Mouse (Mus musculus) testis, postnatal 10 days (tissue): Measurements from ENCODE around the gene Runx3.
A peak's percentile ranks its signal among the peaks of the same experiment; 100 is the strongest.
"Not testable (repeated sequence)": the region's sequence is repeated elsewhere in the genome, so short reads cannot be mapped to it uniquely, and the experiment has no call there.

Experiments used
- DNase-seq: peaks from one replicate; pipeline ENCODE4 v3.0.0; 2021; ENCODE audit warnings: low spot score

Runx3 gene

DNA sequence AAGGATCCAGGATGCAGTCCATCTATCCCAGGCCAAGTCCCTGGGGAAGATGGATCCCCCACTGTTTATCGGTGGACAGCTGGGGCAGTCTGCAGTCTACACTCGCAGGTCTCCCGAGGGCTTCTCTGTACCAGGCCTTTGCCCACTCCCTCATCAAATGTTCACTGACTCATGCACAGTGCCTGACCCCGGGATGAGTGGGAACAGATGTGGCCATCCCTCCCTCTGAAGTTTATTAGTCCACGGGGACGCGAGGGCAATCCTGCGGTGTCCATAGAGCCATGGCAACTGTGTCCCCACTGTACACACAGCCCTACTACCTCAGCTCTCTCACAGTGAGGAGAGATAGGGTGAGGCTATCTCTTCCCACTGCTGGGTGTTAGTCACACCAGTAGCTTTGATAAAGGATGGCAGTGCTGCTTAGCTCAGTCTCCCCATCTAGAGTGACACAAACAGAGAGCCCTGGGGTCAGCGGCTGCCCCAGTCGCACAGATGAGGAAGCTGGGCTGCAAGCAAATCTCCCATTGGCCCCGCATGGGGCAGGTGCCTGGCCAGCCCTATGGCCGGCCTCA is 50.9 kb downstream of the Runx3 start:
- no peak for DNase-seq

DNA sequence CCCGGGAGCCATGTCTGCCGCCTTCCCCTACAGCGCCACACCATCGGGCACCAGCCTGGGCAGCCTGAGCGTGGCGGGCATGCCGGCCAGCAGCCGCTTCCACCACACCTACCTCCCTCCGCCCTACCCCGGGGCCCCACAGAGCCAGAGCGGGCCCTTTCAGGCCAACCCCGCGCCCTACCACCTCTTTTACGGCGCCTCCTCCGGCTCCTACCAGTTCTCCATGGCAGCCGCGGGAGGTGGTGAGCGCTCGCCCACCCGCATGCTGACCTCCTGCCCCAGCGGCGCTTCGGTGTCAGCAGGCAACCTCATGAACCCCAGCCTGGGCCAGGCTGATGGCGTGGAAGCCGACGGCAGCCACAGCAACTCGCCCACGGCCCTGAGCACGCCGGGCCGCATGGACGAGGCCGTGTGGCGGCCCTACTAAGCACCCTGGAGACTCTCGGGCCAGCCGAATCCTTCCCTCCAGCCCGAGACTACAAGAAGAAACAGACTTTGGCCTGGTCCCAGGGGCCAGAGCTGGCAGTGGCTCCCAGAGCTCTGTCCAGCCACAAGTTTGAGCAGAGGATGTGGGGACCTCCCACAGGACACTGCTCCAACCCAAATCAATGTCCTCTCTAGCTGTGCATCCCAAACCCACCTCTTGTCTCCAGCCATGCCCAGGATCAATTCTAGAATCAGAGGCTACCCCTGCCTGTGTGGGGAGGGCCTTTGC is 55.1 kb downstream of the Runx3 start:
- no peak for DNase-seq

DNA sequence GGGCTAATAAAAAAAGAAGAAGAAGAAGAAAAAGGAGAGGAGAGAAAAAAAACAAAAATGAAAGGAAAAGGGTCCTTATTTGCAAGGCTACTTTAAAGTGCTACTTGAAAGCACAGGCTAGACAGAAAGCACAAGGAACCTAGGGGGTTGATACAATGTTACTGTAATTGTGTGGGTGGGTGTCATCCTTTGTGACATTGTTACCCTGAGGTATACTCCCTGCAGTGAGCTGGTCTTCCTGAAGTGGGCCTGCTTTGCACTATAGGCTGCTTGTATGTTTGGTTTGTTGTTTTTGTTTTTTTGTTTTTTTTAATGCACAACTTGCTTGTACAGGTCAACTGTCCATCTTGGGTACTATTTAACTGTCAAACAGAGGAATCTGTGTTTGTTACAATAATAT is 57.1 kb downstream of the Runx3 start:
- DNase-seq, result no peak

- peak; percentile 70 for DNase-seq
Observed at GRCm38 (mm10) chr4:135179077-135179481, 58.6 kb downstream of the Runx3 start.

- no peak for DNase-seq
Observed at GRCm38 (mm10) chr4:135181819-135182218, 61.4 kb downstream of the Runx3 start.

GRCm38 (mm10) chr4:135184277-135184676 is 63.8 kb downstream of the Runx3 start:
- not testable (repeated sequence) for DNase-seq

GRCm38 (mm10) chr4:135189452-135190008 is 69.1 kb downstream of the Runx3 start:
- DNase-seq, result no peak

GRCm38 (mm10) chr4:135190364-135190763 is 69.9 kb downstream of the Runx3 start:
- DNase-seq, result no peak

DNA sequence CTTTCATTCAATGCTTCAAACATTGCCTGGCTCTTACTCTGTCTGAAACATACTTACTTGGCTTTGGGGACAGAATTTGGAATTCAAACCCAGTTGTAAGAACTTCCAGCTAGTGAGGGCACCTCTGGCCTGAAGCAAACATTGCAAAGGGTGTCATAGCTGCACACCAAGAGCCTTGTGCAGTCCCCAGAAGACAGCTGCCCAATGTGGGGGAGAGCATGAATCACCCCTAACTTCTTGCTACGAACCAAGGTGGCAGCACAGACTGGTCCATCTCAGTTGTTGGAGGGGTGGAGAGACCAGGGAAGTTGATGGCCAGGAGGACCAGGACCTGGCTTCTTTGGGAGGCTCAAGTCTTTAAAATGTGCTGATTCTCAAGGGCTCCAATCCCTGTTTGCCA is 70.7 kb downstream of the Runx3 start:
- DNase-seq, result no peak

- no peak for DNase-seq
Observed at GRCm38 (mm10) chr4:135191604-135192003, 71.2 kb downstream of the Runx3 start.

- DNase-seq, result no peak
Observed at GRCm38 (mm10) chr4:135192841-135193240, 72.4 kb downstream of the Runx3 start.

DNA sequence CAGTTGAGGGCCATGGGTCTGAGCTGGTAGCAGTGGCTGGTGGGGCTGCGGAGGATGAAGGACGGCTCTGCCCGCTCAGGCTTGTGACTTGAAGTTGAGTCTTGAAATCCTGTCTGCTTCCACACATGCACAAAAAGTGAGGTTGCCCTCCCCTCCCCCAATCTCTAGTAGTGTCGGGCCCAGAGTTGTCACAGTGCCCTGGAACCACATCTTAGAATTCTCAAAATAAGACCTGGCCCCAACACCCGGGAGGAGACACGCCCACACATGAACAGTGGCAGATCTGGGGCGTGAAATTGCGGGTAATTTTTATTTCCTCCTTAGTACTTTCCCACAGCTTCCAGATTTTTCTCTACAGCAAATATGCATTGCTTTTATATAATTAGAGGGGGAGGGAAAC is 77.4 kb downstream of the Runx3 start:
- DNase-seq, result no peak

- DNase-seq, result no peak
Observed at GRCm38 (mm10) chr4:135201771-135202170, 81.3 kb downstream of the Runx3 start.

- no peak for DNase-seq
Observed at GRCm38 (mm10) chr4:135203279-135203678, 82.8 kb downstream of the Runx3 start.

DNA sequence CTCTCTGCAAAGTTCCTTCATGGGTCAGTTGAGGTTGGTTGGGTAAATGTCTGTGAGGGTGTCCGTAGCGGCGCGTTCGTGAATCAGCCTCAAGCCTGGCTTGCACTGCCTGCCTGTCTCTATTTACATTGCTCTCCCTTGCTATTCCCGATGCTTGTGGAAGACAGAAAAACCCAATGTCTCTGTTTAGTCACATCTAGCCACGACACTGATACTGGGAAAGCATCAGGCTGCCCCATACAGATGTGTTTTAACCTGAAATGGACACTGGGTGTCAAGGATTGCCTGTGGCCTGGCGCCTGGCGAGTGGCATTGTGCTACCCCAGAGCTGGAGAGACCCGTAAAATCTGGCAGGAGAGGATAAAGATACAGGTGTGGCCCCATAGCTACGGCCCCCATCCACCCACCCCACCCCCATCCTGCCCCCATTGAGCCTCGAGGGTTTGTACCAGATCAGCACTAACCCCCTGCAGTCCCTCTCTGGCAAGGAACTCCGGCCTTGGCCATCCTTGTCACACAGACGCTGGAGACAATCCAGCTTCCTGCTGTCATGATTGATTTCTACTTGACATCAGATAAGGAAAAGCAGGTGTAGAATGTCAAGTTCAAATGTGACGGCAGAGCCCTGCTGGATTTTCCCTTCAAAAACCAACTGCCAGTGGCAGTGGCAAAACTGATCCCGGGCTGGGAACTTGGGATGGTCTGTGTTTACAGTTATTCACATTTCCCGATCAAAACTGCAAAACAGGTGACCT is 83.5 kb downstream of the Runx3 start:
- no peak for DNase-seq

DNA sequence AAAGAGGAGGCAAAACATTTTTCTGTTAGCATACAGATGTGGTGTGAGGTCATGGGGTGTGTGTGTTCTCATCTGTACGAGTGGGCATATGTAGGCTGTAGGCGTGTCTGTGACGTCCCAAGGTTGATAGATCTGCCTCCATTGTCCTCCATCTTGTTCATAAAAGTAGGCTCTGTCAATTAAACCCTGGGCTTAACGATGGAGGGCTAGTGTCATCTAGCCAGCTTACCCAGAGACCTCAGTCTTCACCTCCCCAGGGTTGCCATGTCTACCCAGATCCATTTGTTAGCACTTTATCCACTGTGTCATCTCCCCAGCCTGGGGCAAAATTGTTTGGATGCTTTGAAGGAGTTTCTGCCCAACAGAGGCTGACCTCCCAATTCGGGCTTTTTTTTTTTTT is 84.2 kb downstream of the Runx3 start:
- DNase-seq, result no peak

DNA sequence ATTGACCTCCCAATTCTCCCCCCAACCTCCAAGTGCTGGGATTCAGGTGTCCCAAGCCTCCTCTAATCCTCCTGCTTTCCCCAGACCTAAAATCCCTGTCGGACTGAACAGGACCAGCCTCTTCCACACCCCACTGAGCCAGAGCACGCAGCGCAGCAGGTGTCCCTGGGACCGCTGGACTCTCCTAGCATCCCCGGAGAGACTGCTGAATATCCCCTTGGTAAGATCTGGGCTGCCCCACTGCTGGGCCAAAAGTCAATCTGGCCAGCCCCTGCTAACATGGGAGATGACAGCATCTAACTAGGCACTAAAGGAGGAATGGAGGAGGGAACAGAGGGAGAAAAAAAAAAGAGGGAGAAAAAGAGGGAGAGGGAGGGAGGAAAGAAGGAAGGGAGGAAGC is 84.8 kb downstream of the Runx3 start:
- no peak for DNase-seq

DNA sequence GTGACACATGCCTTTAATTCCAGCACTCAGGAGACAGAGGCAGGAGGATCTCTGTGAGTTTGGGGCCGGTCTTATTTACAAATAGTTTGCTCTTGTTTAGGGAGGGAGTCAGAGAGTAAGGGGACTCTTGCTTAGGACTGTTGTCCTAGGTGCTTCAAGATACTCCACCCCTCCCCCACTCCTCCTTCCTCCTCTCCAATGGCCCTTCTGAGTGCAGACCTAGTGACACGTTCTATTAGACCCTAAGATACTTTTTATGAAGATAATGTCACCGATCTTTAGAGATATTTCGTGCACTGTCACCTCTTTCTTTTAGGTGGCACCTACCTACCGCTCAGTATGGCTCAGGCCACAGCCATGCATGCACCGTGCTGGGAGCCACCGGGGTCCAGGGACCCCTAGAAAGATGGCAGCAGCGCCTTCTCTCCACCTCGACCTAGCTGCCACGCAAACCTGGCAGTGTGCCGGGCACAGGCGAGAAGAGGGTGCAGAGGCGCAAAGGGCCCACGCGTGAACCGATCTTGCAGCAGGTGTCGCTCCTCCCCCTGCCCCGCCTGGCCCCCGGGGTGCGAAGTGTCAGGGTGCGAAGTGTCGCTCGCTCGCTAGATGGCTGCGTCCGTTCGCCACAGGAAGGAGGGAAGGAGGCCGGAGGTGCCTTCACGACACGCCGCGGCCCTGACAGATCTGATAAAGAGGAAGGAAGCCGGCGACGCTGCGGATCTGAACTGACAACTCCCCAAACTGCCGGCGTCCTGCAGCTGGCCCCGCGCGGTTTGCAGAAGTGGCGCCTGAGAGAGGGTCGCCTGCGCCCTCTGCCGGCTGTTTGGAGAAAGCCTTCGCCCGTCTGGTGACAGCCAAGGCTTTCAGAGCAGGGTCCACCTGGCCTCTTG is 85.5 kb downstream of the Runx3 start:
- DNase-seq, result peak; percentile 90

- no peak for DNase-seq
Observed at GRCm38 (mm10) chr4:135209846-135210245, 89.4 kb downstream of the Runx3 start.

DNA sequence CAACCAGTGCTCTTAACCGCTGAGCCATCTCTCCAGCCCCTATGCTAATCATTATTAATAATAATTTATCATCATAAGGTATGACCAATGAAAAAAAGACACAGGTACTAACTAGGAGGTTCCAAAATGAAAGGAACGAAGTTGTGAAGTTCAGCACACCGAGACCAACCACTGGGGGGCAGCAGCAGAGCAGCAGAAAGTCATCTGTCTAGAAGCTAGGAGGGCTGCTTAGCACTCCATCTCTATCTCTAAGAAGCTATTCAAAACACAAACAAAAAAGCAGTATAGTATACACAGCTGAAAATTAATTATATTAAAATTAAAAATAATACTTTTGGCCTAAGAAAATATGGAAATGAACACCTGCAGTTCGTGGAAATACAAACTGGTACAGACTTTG is 99.2 kb downstream of the Runx3 start:
- peak; percentile 92 for DNase-seq

- DNase-seq, result no peak
Observed at GRCm38 (mm10) chr4:135220641-135221040, 100.2 kb downstream of the Runx3 start.
